Mouse (Mus musculus) CH12.LX (cell line): Measurements from ENCODE around the gene Acoxl. TPM values are rescaled to one million over a fixed set of nuclear protein-coding genes. Genes with fewer than 3 reads are reported as not detected.

ENCODE experiments used
- DNase-seq: peaks from one replicate; pipeline ENCODE4 v3.0.0-alpha.2; 2013; ENCODE audit errors: extremely low read depth
- H3K27ac ChIP-seq: 2 replicates; pipeline ENCODE4 v1.5.1; 2012; ENCODE audit warnings: low read depth, mild to moderate bottlenecking, control low read depth, moderate library complexity; ENCODE audit not compliant: insufficient read depth
- H3K27me3 ChIP-seq: replicated peaks from 2 replicates; pipeline ENCODE3; 2012; ENCODE audit warnings: inconsistent platforms
- H3K36me3 ChIP-seq, 2 experiments: replicated peaks in 1 of 2; 2 replicates each; pipeline versions ENCODE3 to v1.6.1; 2012; ENCODE audit warnings: inconsistent platforms in 1 of 2, low read length in 1 of 2, mild to moderate bottlenecking in 1 of 2, mixed read lengths in 1 of 2, moderate library complexity in 1 of 2; ENCODE audit not compliant: control insufficient read depth in 1 of 2, insufficient read depth in 1 of 2
- H3K4me1 ChIP-seq, 2 experiments: 2 replicates each; pipeline ENCODE4 v1.6.1; 2012; ENCODE audit warnings: inconsistent platforms in 1 of 2, moderate library complexity in 1 of 2; ENCODE audit not compliant: insufficient read depth in 2 of 2, control insufficient read depth in 1 of 2
- H3K4me2 ChIP-seq: 2 replicates; pipeline ENCODE4 v1.6.1; 2012; ENCODE audit warnings: low read depth, mild to moderate bottlenecking, control low read depth; ENCODE audit not compliant: poor library complexity, insufficient read depth, severe bottlenecking
- H3K4me3 ChIP-seq, 3 experiments: fragments of 150-350 bp in 1 of 3; sonication (generic) in 1 of 3; replicated peaks in 1 of 3; 2 replicates each; pipeline versions ENCODE3 to v1.5.1; 2011 to 2012; ENCODE audit warnings: low read depth in 2 of 3, low read length in 2 of 3, mild to moderate bottlenecking in 2 of 3, moderate library complexity in 2 of 3, control low read depth in 1 of 3, improper control_type of control experiment in 1 of 3, inconsistent platforms in 1 of 3, mixed read lengths in 1 of 3; ENCODE audit not compliant: poor library complexity in 1 of 3
- H3K79me2 ChIP-seq: replicated peaks from 2 replicates; pipeline ENCODE4 v1.6.1; 2012; ENCODE audit warnings: mild to moderate bottlenecking, moderate library complexity; ENCODE audit not compliant: control insufficient read depth, poor library complexity, insufficient read depth, severe bottlenecking; ENCODE audit errors: extremely low read depth
- H3K9ac ChIP-seq: 2 replicates; pipeline ENCODE4 v1.6.1; 2012; ENCODE audit warnings: low read depth, mild to moderate bottlenecking, control low read depth, moderate library complexity; ENCODE audit not compliant: insufficient read depth
- H3K9me3 ChIP-seq: replicated peaks from 2 replicates; pipeline ENCODE3; 2012; ENCODE audit warnings: low read length, inconsistent platforms, mixed read lengths
- CHD1 ChIP-seq: IDR thresholded peaks from 2 replicates; pipeline ENCODE4 v1.6.1; 2012; ENCODE audit warnings: low read depth, low read length, improper control_type of control experiment, inconsistent platforms
- CHD2 ChIP-seq: IDR thresholded peaks from 2 replicates; pipeline ENCODE4 v1.6.1; 2011; ENCODE audit warnings: low read length, improper control_type of control experiment
- CTCF ChIP-seq, 2 experiments: IDR thresholded peaks in 1 of 2; conservative IDR thresholded peaks in 1 of 2; 2 replicates each; pipeline ENCODE4 v1.5.1; 2011 to 2012; ENCODE audit warnings: low read depth in 2 of 2, low read length in 2 of 2, improper control_type of control experiment in 1 of 2, inconsistent platforms in 1 of 2, mild to moderate bottlenecking in 1 of 2, moderate library complexity in 1 of 2
- E2F4 ChIP-seq: IDR thresholded peaks from 2 replicates; pipeline ENCODE4 v1.6.1; 2011; ENCODE audit warnings: low read depth, low read length, improper control_type of control experiment; ENCODE audit not compliant: insufficient replicate concordance
- EP300 ChIP-seq: IDR thresholded peaks from 2 replicates; pipeline ENCODE4 v1.6.1; 2011; ENCODE audit warnings: low read length, improper control_type of control experiment
- ETS1 ChIP-seq: conservative IDR thresholded peaks from 2 replicates; pipeline ENCODE4 v1.6.1; 2012; ENCODE audit warnings: low read depth, mild to moderate bottlenecking, inconsistent platforms, low read length, improper control_type of control experiment, moderate library complexity
- GABPA ChIP-seq: IDR thresholded peaks from 2 replicates; pipeline ENCODE4 v1.6.1; 2012; ENCODE audit warnings: low read depth, low read length, improper control_type of control experiment, inconsistent platforms; ENCODE audit not compliant: insufficient replicate concordance
- HCFC1 ChIP-seq: IDR thresholded peaks from 2 replicates; pipeline ENCODE4 v1.6.1; 2012; ENCODE audit warnings: low read depth, mild to moderate bottlenecking, inconsistent platforms, low read length, improper control_type of control experiment
- JUN ChIP-seq: IDR thresholded peaks from 2 replicates; pipeline ENCODE4 v1.6.1; 2011; ENCODE audit warnings: low read depth, mild to moderate bottlenecking, low read length, improper control_type of control experiment, moderate library complexity; ENCODE audit not compliant: insufficient read depth
- JUND ChIP-seq: conservative IDR thresholded peaks from 2 replicates; pipeline ENCODE4 v1.6.1; 2011; ENCODE audit warnings: low read depth, low read length, improper control_type of control experiment
- KAT2A ChIP-seq: IDR thresholded peaks from 2 replicates; pipeline ENCODE4 v1.6.1; 2012; ENCODE audit warnings: low read length, improper control_type of control experiment, inconsistent platforms; ENCODE audit not compliant: insufficient replicate concordance
- MEF2A ChIP-seq: IDR thresholded peaks from 2 replicates; pipeline ENCODE4 v1.6.1; 2014; ENCODE audit warnings: low read depth, mild to moderate bottlenecking, inconsistent platforms, low read length, improper control_type of control experiment, borderline replicate concordance
- MXI1 ChIP-seq: IDR thresholded peaks from 2 replicates; pipeline ENCODE4 v1.6.1; 2011; ENCODE audit warnings: mild to moderate bottlenecking, low read depth, low read length, improper control_type of control experiment
- MYC ChIP-seq: IDR thresholded peaks from 2 replicates; pipeline ENCODE4 v1.6.1; 2011; ENCODE audit warnings: low read depth, mild to moderate bottlenecking, improper control_type of control experiment, low read length
- NELFE ChIP-seq: IDR thresholded peaks from 2 replicates; pipeline ENCODE4 v1.6.1; 2011; ENCODE audit warnings: low read depth, low read length, improper control_type of control experiment
- PAX5 ChIP-seq: IDR thresholded peaks from 2 replicates; pipeline ENCODE4 v1.6.1; 2012; ENCODE audit warnings: low read length, inconsistent platforms, mixed read lengths
- POLR2A ChIP-seq: IDR thresholded peaks from 2 replicates; pipeline ENCODE4 v1.6.1; 2011; ENCODE audit warnings: low read depth, mild to moderate bottlenecking, improper control_type of control experiment, low read length
- RCOR1 ChIP-seq: conservative IDR thresholded peaks from 2 replicates; pipeline ENCODE4 v1.6.1; 2012; ENCODE audit warnings: low read depth, mild to moderate bottlenecking, inconsistent platforms, low read length, improper control_type of control experiment
- SIN3A ChIP-seq: IDR thresholded peaks from 2 replicates; pipeline ENCODE4 v1.6.1; 2012; ENCODE audit warnings: low read length, improper control_type of control experiment, inconsistent platforms
- TBP ChIP-seq: conservative IDR thresholded peaks from 2 replicates; pipeline ENCODE4 v1.6.1; 2011; ENCODE audit warnings: low read depth, low read length, improper control_type of control experiment
- USF1 ChIP-seq: IDR thresholded peaks from 2 replicates; pipeline ENCODE4 v1.6.1; 2014; ENCODE audit warnings: low read depth, mild to moderate bottlenecking, inconsistent platforms, low read length, improper control_type of control experiment
- USF2 ChIP-seq: conservative IDR thresholded peaks from 2 replicates; pipeline ENCODE4 v1.6.1; 2011; ENCODE audit warnings: low read depth, low read length, improper control_type of control experiment
- ZKSCAN1 ChIP-seq: IDR thresholded peaks from 2 replicates; pipeline ENCODE4 v1.6.1; 2012; ENCODE audit warnings: low read depth, inconsistent platforms, low read length, improper control_type of control experiment, borderline replicate concordance
- ZMIZ1 ChIP-seq: IDR thresholded peaks from 2 replicates; pipeline ENCODE4 v1.6.1; 2012; ENCODE audit warnings: low read depth, mild to moderate bottlenecking, inconsistent platforms, low read length, improper control_type of control experiment
- ZNF384 ChIP-seq: IDR thresholded peaks from 2 replicates; pipeline ENCODE4 v1.6.1; 2012; ENCODE audit warnings: low read depth, low read length, improper control_type of control experiment, inconsistent platforms
- dilution Hi-C: fragments of 300-500 bp; cut with MboI; formaldehyde crosslinking; loops from 2 replicates; pipeline ENCODE4 v1.14.3; 2020; ENCODE audit warnings: low sequenced_read_pairs; ENCODE audit not compliant: extremely low pct_unique_long_range_greater_than_20kb, extremely low pct_ligation_motif_present
- in situ Hi-C: fragments of 300-500 bp; cut with MboI; formaldehyde crosslinking; loops from 3 replicates; pipeline ENCODE4 v1.14.3; 2019; ENCODE audit warnings: low sequenced_read_pairs, low pct_ligation_motif_present, low pct_unique_long_range_greater_than_20kb, mixed read lengths
- polyA plus RNA-seq: library from polyadenylated mRNA; unstranded; fragments of >175 nt; gene quantifications from 2 replicates; pipeline ENCODE4 v1.2.1, GENCODE M21; 2012; ENCODE audit warnings: low read depth; ENCODE audit not compliant: insufficient read length
- total RNA-seq, 2 experiments: library from RNA; depleted of rRNA; stranded (reverse); fragments of 300-350 nt in 1 of 2; fragments of >200 nt in 1 of 2; gene quantifications; 2 replicates each; pipeline ENCODE4 v1.2.3; 2012 to 2014

Gene Acoxl
- total and polyA plus RNA-seq, 3 experiments, result 0.25 to 0.43 TPM; not detected in 1

DNA sequence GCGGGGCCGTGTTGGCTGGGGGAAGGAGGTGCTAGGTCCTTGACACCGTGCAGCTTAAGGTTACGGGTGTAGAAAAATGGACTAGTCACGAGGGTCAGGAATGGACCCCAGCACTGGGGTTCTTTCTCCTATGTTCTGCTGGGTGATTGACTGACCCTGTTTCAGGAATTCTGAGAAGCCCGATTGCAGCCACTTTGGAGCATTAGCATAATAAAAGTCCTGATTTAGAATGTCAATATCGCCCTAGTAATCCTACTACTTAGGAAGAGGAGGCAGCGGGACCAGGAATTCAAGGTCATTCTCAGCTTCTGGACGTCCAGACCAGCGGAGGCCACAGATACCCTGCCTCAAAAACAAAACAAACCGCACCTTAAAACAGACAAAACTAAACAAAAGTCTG is 749 bp downstream of the Acoxl start:
- no peak overlapping the region for H3K9ac ChIP-seq
- peaks cover 37% of the 10 kb centered on the region for H3K27me3 ChIP-seq

DNA sequence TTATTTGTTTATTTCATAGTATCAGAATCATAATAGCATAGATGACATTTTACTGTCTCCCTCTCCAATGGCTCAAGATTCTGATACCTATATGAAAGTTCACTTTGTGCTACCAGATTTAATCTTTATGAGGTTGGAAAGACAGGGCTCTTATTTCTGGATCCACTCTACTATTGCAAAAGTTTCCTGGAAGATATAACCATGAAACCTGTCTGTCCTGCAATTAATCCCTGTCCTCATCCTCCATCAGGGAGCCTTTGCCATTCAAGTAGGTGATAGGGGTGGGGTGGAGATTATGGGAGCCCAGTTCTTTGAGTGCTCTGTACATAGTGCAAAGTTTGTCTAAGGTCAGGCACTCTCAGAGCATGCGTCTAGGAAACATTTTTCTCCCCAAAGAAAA is 2.7 kb downstream of the Acoxl start:
- in situ Hi-C loops, result no loop called here
- Histone ChIP-seq H3K27ac (no peak overlapping the region), H3K27me3 (peaks cover 29% of the 10 kb centered on the region)

More for the DNA sequence above, 749 bp downstream of the Acoxl start:
- Histone ChIP-seq H3K4me1 (peaks cover 0 to 6% of the 10 kb centered on the region in 2 experiments; a peak in 1 of 4 replicates), H3K9me3 (no peaks in the 10 kb centered on the region), H3K4me3 (no peak overlapping the region), H3K27ac (no peak overlapping the region), H3K79me2 (no peaks in the 10 kb centered on the region), H3K4me2 (no peak overlapping the region), H3K36me3 (no peaks in the 10 kb centered on the region)
- in situ Hi-C loops (no loop called here), dilution Hi-C loops (no loop called here)
- TF ChIP-seq HCFC1, result no peak
- no peak for TF ChIP-seq GABPA
- no peak for TF ChIP-seq USF1
- no peak for DNase-seq

DNA sequence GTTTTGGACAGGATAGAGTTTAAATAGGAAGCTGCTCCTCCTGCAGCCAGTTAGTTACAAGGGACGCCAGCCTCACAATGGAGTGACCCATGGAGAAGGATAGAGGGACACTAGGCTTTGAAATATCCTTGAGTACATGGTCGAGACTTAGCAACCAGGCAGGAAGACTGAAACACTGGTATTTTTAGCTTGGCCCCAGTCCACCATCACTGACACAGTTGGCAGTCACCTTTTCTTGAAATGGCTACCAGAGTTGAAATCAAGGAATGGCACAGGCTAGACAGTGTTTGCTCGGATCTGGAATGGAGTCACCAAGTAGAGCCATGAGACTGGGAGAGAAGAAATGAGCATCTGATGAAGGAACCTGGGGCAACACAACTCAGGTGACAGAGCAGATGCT is 3.7 kb downstream of the Acoxl start:
- DNase-seq, result no peak

More for the DNA sequence above, 2.7 kb downstream of the Acoxl start:
- DNase-seq, result no peak
- no peaks in the 10 kb centered on the region for H3K36me3 ChIP-seq
- H3K9ac ChIP-seq, result no peak overlapping the region
- no peak for TF ChIP-seq EP300
- no peak for TF ChIP-seq MXI1
- TF ChIP-seq TBP, result no peak
- no peak for TF ChIP-seq ETS1
- no peak for TF ChIP-seq SIN3A
- TF ChIP-seq JUN, result no peak
- no peak for TF ChIP-seq ZMIZ1
- TF ChIP-seq POLR2A, result no peak
- TF ChIP-seq MYC, result no peak
- no peak for TF ChIP-seq MEF2A
- no peak overlapping the region for H3K4me3 ChIP-seq
- no peaks in the 10 kb centered on the region for H3K79me2 ChIP-seq
- dilution Hi-C loops, result no loop called here
- H3K4me2 ChIP-seq, result no peak overlapping the region
- H3K4me1 ChIP-seq, result peaks cover 3 to 21% of the 10 kb centered on the region in 2 experiments; a peak in 3 of 4 replicates
- H3K9me3 ChIP-seq, result no peaks in the 10 kb centered on the region

More for the DNA sequence above, 3.7 kb downstream of the Acoxl start:
- H3K36me3 ChIP-seq, result no peaks in the 10 kb centered on the region
- dilution Hi-C loops, result no loop called here
- no peaks in the 10 kb centered on the region for H3K79me2 ChIP-seq
- H3K4me1 ChIP-seq, result peaks cover 3 to 21% of the 10 kb centered on the region in 2 experiments; a peak in 3 of 4 replicates
- in situ Hi-C loops, result no loop called here
- no peak overlapping the region for H3K27ac ChIP-seq
- peaks cover 30% of the 10 kb centered on the region for H3K27me3 ChIP-seq
- H3K4me2 ChIP-seq, result no peak overlapping the region
- H3K9me3 ChIP-seq, result no peaks in the 10 kb centered on the region
- TF ChIP-seq ZKSCAN1 (no peak), E2F4 (no peak), TBP (no peak), CHD2 (no peak), ZNF384 (no peak), RCOR1 (no peak), USF2 (no peak), PAX5 (no peak), CTCF (conservative IDR thresholded peaks at IDR 0.05 in 1 of 2, IDR thresholded peaks at IDR 0.05 in 1 of 2; ENCODE audit: low read depth in 2 of 2, low read length in 2 of 2) (no peak), NELFE (no peak), JUND (no peak), HCFC1 (no peak), USF1 (no peak), KAT2A (no peak), CHD1 (no peak)
- H3K9ac ChIP-seq, result no peak overlapping the region
- H3K4me3 ChIP-seq, result no peak overlapping the region
